Mouse (Mus musculus): ENCODE data around the gene Fmo6. TPM values are rescaled to one million over a fixed set of nuclear protein-coding genes. Genes with fewer than 3 reads are reported as not detected.

The Fmo6 gene
- polyA plus RNA-seq, 1 experiment from 2014 or later = not detected

DNA sequence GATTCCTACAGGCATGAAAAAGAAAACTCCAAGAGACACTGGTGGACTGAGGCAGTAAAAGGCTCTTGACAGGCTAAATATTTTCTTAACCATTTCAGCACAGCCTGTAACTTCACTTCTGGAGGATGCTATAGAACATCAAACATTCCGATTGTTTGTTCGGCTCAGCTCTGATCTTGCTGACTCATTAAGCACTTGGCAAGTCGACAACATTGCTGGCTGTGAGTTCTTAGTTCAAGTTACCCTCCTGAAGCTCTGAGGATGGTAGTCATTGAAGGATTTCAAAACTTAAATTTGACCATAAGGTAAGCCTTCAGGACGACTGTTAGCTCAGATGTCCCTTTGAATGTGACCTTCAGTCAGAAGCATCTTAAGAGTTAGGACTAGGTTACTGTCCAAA, 69.9 kb downstream of the Fmo6 start:
- Histone ChIP-seq H3K36me3 (replicated peaks; ENCODE audit: insufficient read depth, low read length) (no peaks in the 10 kb centered on the region), H3K27me3 (ENCODE audit: insufficient read depth, low read length) (no peaks in the 10 kb centered on the region), H3K4me1 (ENCODE audit: insufficient read depth) (peaks cover 3% of the 10 kb centered on the region; the same call in 1 of the 2 replicates), H3K4me3 (ENCODE audit: low read depth, low read length) (no peak overlapping the region), H3K27ac (ENCODE audit: low read depth) (no peak overlapping the region), H3K9ac (replicated peaks) (no peak overlapping the region), H3K9me3 (ENCODE audit: low read length) (no peaks in the 10 kb centered on the region), H3K4me2 (ENCODE audit: low read depth, low read length) (no peak overlapping the region)
- no peak for DNase-seq
- WGBS (ENCODE audit: insufficient replicate concordance) = 53% methylated on average over 4 of the region's 4 CpGs
- TF ChIP-seq EP300 (IDR thresholded peaks at IDR 0.05; ENCODE audit: low read depth) (no peak), CTCF (IDR thresholded peaks at IDR 0.05; ENCODE audit: low read depth) (no peak)
- ATAC-seq = no peak

Other genes with a start within 250 kb of the Fmo6 start
- gene Prrc2c, start 197.0 kb downstream of the Fmo6 start, polyA plus RNA-seq (2015; fragmentation: Nextera tagmentation; extraction: Ambion mirVana) = 29.1 and 37.3 TPM in 2 replicates
- 5.2 and 6.0 TPM in 2 replicates for gene Fmo4, start 123.5 kb downstream of the Fmo6 start, polyA plus RNA-seq (2015; fragmentation: Nextera tagmentation; extraction: Ambion mirVana)
- 49.7 and 51.5 TPM in 2 replicates for gene Fmo1, start 70.9 kb downstream of the Fmo6 start, polyA plus RNA-seq (2015; fragmentation: Nextera tagmentation; extraction: Ambion mirVana)
- gene Fmo2, start 38.8 kb downstream of the Fmo6 start, polyA plus RNA-seq (2015; fragmentation: Nextera tagmentation; extraction: Ambion mirVana) = 0.55 and 0.62 TPM in 2 replicates
- gene Fmo3, start 47.0 kb upstream of the Fmo6 start, polyA plus RNA-seq (2015; fragmentation: Nextera tagmentation; extraction: Ambion mirVana) = 0.08 TPM in 1 of 2 replicates, not detected in the other
- not detected in 2 replicates for gene Mroh9, start 148.2 kb upstream of the Fmo6 start, polyA plus RNA-seq (2015; fragmentation: Nextera tagmentation; extraction: Ambion mirVana)